Mouse (Mus musculus): ENCODE data around the gene S1pr2. TPM values are rescaled to one million over a fixed set of nuclear protein-coding genes. Genes with fewer than 3 reads are reported as not detected.

Gene S1pr2
- 0.07 TPM for polyA plus RNA-seq (2014; fragmentation: Illumina TruSeq; extraction: RNeasy Lipid Tissue Mini Kit (QIAGEN cat#74804); ENCODE audit: low replicate concordance)

GRCm38 (mm10) chr9:20976216-20976960, at the start of gene S1pr2:
TSS of gene S1pr2 (minus strand) at chr9:20976781.

GRCm38 (mm10) chr9:21015571-21016130, 39.1 kb upstream of the S1pr2 start, which contains the start of gene Icam1:
TSS of gene Icam1 (plus strand) at chr9:21015985.

GRCm38 (mm10) chr9:21002627-21003551, 26.3 kb upstream of the S1pr2 start, which contains the start of gene Mrpl4:
TSS of gene Mrpl4 (plus strand) at chr9:21002738.

GRCm38 (mm10) chr9:20959430-20959938, 17.1 kb downstream of the S1pr2 start, which contains the start of gene Dnmt1:
TSS of gene Dnmt1 (minus strand) at chr9:20959888.

Other genes starting within 250 kb of the S1pr2 start
- gene Olfm2, start 230.4 kb downstream of the S1pr2 start, polyA plus RNA-seq (2014; fragmentation: Illumina TruSeq; extraction: RNeasy Lipid Tissue Mini Kit (QIAGEN cat#74804); ENCODE audit: low replicate concordance), result 0.52 TPM
- gene Col5a3, start 161.7 kb downstream of the S1pr2 start, polyA plus RNA-seq (2014; fragmentation: Illumina TruSeq; extraction: RNeasy Lipid Tissue Mini Kit (QIAGEN cat#74804); ENCODE audit: low replicate concordance), result 0.15 TPM
- gene Rdh8, start 158.3 kb downstream of the S1pr2 start, polyA plus RNA-seq (2014; fragmentation: Illumina TruSeq; extraction: RNeasy Lipid Tissue Mini Kit (QIAGEN cat#74804); ENCODE audit: low replicate concordance), result not detected
- gene A230050P20Rik, start 108.1 kb downstream of the S1pr2 start, polyA plus RNA-seq (2014; fragmentation: Illumina TruSeq; extraction: RNeasy Lipid Tissue Mini Kit (QIAGEN cat#74804); ENCODE audit: low replicate concordance), result 3.6 TPM
- gene Angptl6, start 97.1 kb downstream of the S1pr2 start, polyA plus RNA-seq (2014; fragmentation: Illumina TruSeq; extraction: RNeasy Lipid Tissue Mini Kit (QIAGEN cat#74804); ENCODE audit: low replicate concordance), result not detected
- gene Ppan, start 88.6 kb downstream of the S1pr2 start, polyA plus RNA-seq (2014; fragmentation: Illumina TruSeq; extraction: RNeasy Lipid Tissue Mini Kit (QIAGEN cat#74804); ENCODE audit: low replicate concordance), result 0.48 TPM
- 8.9 TPM for gene Eif3g, start 78.2 kb downstream of the S1pr2 start, polyA plus RNA-seq (2014; fragmentation: Illumina TruSeq; extraction: RNeasy Lipid Tissue Mini Kit (QIAGEN cat#74804); ENCODE audit: low replicate concordance)
- gene Dnmt1, start 16.9 kb downstream of the S1pr2 start, polyA plus RNA-seq (2014; fragmentation: Illumina TruSeq; extraction: RNeasy Lipid Tissue Mini Kit (QIAGEN cat#74804); ENCODE audit: low replicate concordance), result 5.3 TPM
- gene Mrpl4, start 26.0 kb upstream of the S1pr2 start, polyA plus RNA-seq (2014; fragmentation: Illumina TruSeq; extraction: RNeasy Lipid Tissue Mini Kit (QIAGEN cat#74804); ENCODE audit: low replicate concordance), result 1.6 TPM
- gene Icam1, start 39.2 kb upstream of the S1pr2 start, polyA plus RNA-seq (2014; fragmentation: Illumina TruSeq; extraction: RNeasy Lipid Tissue Mini Kit (QIAGEN cat#74804); ENCODE audit: low replicate concordance), result 2.1 TPM
- not detected for gene Icam4, start 52.6 kb upstream of the S1pr2 start, polyA plus RNA-seq (2014; fragmentation: Illumina TruSeq; extraction: RNeasy Lipid Tissue Mini Kit (QIAGEN cat#74804); ENCODE audit: low replicate concordance)
- gene Icam5, start 55.3 kb upstream of the S1pr2 start, polyA plus RNA-seq (2014; fragmentation: Illumina TruSeq; extraction: RNeasy Lipid Tissue Mini Kit (QIAGEN cat#74804); ENCODE audit: low replicate concordance), result not detected
- gene Zglp1, start 90.3 kb upstream of the S1pr2 start, polyA plus RNA-seq (2014; fragmentation: Illumina TruSeq; extraction: RNeasy Lipid Tissue Mini Kit (QIAGEN cat#74804); ENCODE audit: low replicate concordance), result not detected
- 0.22 TPM for gene Gm49373, start 96.3 kb upstream of the S1pr2 start, polyA plus RNA-seq (2014; fragmentation: Illumina TruSeq; extraction: RNeasy Lipid Tissue Mini Kit (QIAGEN cat#74804); ENCODE audit: low replicate concordance)
- gene Fdx1l, start 96.8 kb upstream of the S1pr2 start, polyA plus RNA-seq (2014; fragmentation: Illumina TruSeq; extraction: RNeasy Lipid Tissue Mini Kit (QIAGEN cat#74804); ENCODE audit: low replicate concordance), result not detected
- gene Gm38431, start 115.2 kb upstream of the S1pr2 start, polyA plus RNA-seq (2014; fragmentation: Illumina TruSeq; extraction: RNeasy Lipid Tissue Mini Kit (QIAGEN cat#74804); ENCODE audit: low replicate concordance), result 1.3 TPM
- 10.2 TPM for gene Raver1, start 115.2 kb upstream of the S1pr2 start, polyA plus RNA-seq (2014; fragmentation: Illumina TruSeq; extraction: RNeasy Lipid Tissue Mini Kit (QIAGEN cat#74804); ENCODE audit: low replicate concordance)
- 2.3 TPM for gene Tyk2, start 154.5 kb upstream of the S1pr2 start, polyA plus RNA-seq (2014; fragmentation: Illumina TruSeq; extraction: RNeasy Lipid Tissue Mini Kit (QIAGEN cat#74804); ENCODE audit: low replicate concordance)
- gene Cdc37, start 173.2 kb upstream of the S1pr2 start, polyA plus RNA-seq (2014; fragmentation: Illumina TruSeq; extraction: RNeasy Lipid Tissue Mini Kit (QIAGEN cat#74804); ENCODE audit: low replicate concordance), result 1.6 TPM
- gene Pde4a, start 188.9 kb upstream of the S1pr2 start, polyA plus RNA-seq (2014; fragmentation: Illumina TruSeq; extraction: RNeasy Lipid Tissue Mini Kit (QIAGEN cat#74804); ENCODE audit: low replicate concordance), result 0.48 TPM

Data from small intestine, adult 10 weeks (tissue).